In genomic region chr9:44178811-44179210, GRCm38 (mm10) we compare ENCODE assay signal across 20 mouse cellular contexts. TPM values are rescaled to one million over a fixed set of nuclear protein-coding genes. Genes with fewer than 3 reads are reported as not detected.
A peak's percentile ranks its signal among the peaks of the same experiment; 100 is the strongest.
DNase-seq lines count a peak whose midpoint lies in the region; ATAC-seq and TF ChIP-seq lines count a peak whose summit lies in the region.
"Had no signal": no experiment of that assay in that cellular context is flagged by ENCODE, and none has a peak within 500 bp of the region (broad histone marks: within the 10 kb centered on the region; RNA-seq: fewer than 3 reads in every experiment).

No protein-coding gene starts in this region.

- 98% methylated on average over 12 of the region's 12 CpGs for WGBS in heart, embryonic 12.5 days

- peak overlapping the region; percentile 46; the same call in 1 of the 2 replicates for H3K27ac ChIP-seq in heart, embryonic 12.5 days (ENCODE audit: poor library complexity, severe bottlenecking)
- H3K27ac ChIP-seq in ES-Bruce4 (ENCODE audit: insufficient read depth, low read length), result peak overlapping the region; percentile 74
- peak overlapping the region; percentile 69; the same call in 1 of the 2 replicates for H3K27ac ChIP-seq in ES-E14 (ENCODE audit: insufficient read depth, low read depth, low read length, poor library complexity, severe bottlenecking)
- H3K27ac ChIP-seq: embryonic facial prominence, embryonic 15.5 days; heart, embryonic 15.5 days; hindbrain, embryonic 14.5 days; hindbrain, postnatal 0 days had no signal

- no peaks in the 10 kb centered on the region for H3K27me3 ChIP-seq in heart, embryonic 12.5 days (replicated peaks)
- no peaks in the 10 kb centered on the region for H3K27me3 ChIP-seq in ES-Bruce4 (ENCODE audit: control insufficient read depth, insufficient read depth, low read length, poor library complexity, severe bottlenecking)
- H3K27me3 ChIP-seq: embryonic facial prominence, embryonic 15.5 days; heart, embryonic 15.5 days had no signal

- no peak overlapping the region for H3K9ac ChIP-seq in heart, embryonic 12.5 days
- H3K9ac ChIP-seq in ES-Bruce4 (ENCODE audit: low read depth, poor library complexity, severe bottlenecking) (peak overlapping the region; percentile 78), ES-E14 (ENCODE audit: insufficient read depth, low read depth, low read length, poor library complexity, severe bottlenecking) (0 out of 2 replicates have a peak overlapping the region, but pooled peaks have one; percentile 52)
- H3K9ac ChIP-seq: embryonic facial prominence, embryonic 15.5 days; forebrain, postnatal 0 days; heart, embryonic 15.5 days; hindbrain, embryonic 14.5 days had no signal

- H3K4me1 ChIP-seq in heart, embryonic 12.5 days (replicated peaks), result peaks cover 40% of the 10 kb centered on the region
- H3K4me1 ChIP-seq in ES-Bruce4 (ENCODE audit: control insufficient read depth, insufficient read depth, low read length), result no peaks in the 10 kb centered on the region
- no peaks in the 10 kb centered on the region for H3K4me1 ChIP-seq in ES-E14 (ENCODE audit: control insufficient read depth in 2 of 2, insufficient read depth in 2 of 2, low read length in 2 of 2, poor library complexity in 1 of 2)
- H3K4me1 ChIP-seq: embryonic facial prominence, embryonic 15.5 days had no signal

- TF ChIP-seq EP300 in ES-Bruce4 (IDR thresholded peaks at IDR 0.05; ENCODE audit: insufficient read depth, low read depth, low read length), result no peak

- TF ChIP-seq POLR2A in ES-Bruce4 (IDR thresholded peaks at IDR 0.05; ENCODE audit: insufficient read depth, low read length), result no peak

- DNase-seq in heart, postnatal 10 days, result no peak
- DNase-seq in ES-E14 (ENCODE audit: low read depth, low spot score), result no peak
- DNase-seq in testis, postnatal 14 days (ENCODE audit: low spot score), result peak; percentile 21
- no peak for DNase-seq in urinary bladder, adult 2 months (ENCODE audit: low spot score)
- DNase-seq in ovary, adult 18-20 months (ENCODE audit: low spot score), result no peak
- DNase-seq: adrenal gland, adult 2 months; cerebellum, adult 11-12 months; cerebellum, adult 8-10 months; forebrain, postnatal 0 days; gastrocnemius, postnatal 25 days had no signal

- no peak overlapping the region for H3K4me2 ChIP-seq in heart, embryonic 12.5 days
- H3K4me2 ChIP-seq: embryonic facial prominence, embryonic 15.5 days; heart, embryonic 11.5 days; heart, embryonic 15.5 days; hindbrain, embryonic 14.5 days had no signal

- H3K9me3 ChIP-seq in heart, embryonic 12.5 days (replicated peaks), result no peaks in the 10 kb centered on the region
- no peaks in the 10 kb centered on the region for H3K9me3 ChIP-seq in ES-Bruce4 (replicated peaks; ENCODE audit: control insufficient read depth, insufficient read depth, low read length, poor library complexity, severe bottlenecking)
- no peaks in the 10 kb centered on the region for H3K9me3 ChIP-seq in ES-E14 (ENCODE audit: control insufficient read depth, insufficient read depth, low read depth, low read length)
- H3K9me3 ChIP-seq: heart, embryonic 15.5 days had no signal

- TF ChIP-seq CTCF in ES-Bruce4 (IDR thresholded peaks at IDR 0.05; ENCODE audit: low read depth, low read length), result no peak

- in situ Hi-C loops in ES-E14 (cut with MboI; ENCODE audit: low sequenced_read_pairs in 2 of 2, unreplicated experiment in 2 of 2), result no loop called here

- intact Hi-C loops in heart, postnatal 10 days (cut with DNase I), result no loop called here

- H3K36me3 ChIP-seq in heart, embryonic 12.5 days, result peaks cover 19% of the 10 kb centered on the region
- H3K36me3 ChIP-seq in ES-Bruce4 (ENCODE audit: control insufficient read depth, insufficient read depth, low read length, poor library complexity, severe bottlenecking), result no peaks in the 10 kb centered on the region
- no peaks in the 10 kb centered on the region; the same call in 1 of the 2 replicates for H3K36me3 ChIP-seq in ES-E14 (ENCODE audit: control insufficient read depth, insufficient read depth, low read length, poor library complexity, severe bottlenecking)
- H3K36me3 ChIP-seq: heart, embryonic 15.5 days had no signal

- no peak overlapping the region for H3K4me3 ChIP-seq in heart, embryonic 12.5 days
- H3K4me3 ChIP-seq in ES-Bruce4 (ENCODE audit: low read depth, low read length) (peak overlapping the region; percentile 81), ES-E14 (ENCODE audit: insufficient read depth in 1 of 2, low read depth in 1 of 2, low read length in 2 of 2, poor library complexity in 1 of 2, severe bottlenecking in 1 of 2) (peak overlapping the region; percentile 17 to 55)
- H3K4me3 ChIP-seq: embryonic facial prominence, embryonic 15.5 days; heart, embryonic 15.5 days had no signal

- no peak for ATAC-seq in heart, embryonic 12.5 days (ENCODE audit: insufficient number of reproducible peaks, low FRiP score)
- ATAC-seq: CD4-positive, CD25-positive, alpha-beta regulatory T cell, adult 4 months; forebrain, embryonic 14.5 days; forebrain, postnatal 0 days; hindbrain, postnatal 0 days; intestine, embryonic 16.5 days had no signal

TF ChIP-seq in ES-E14, 5 proteins besides CTCF, POLR2A, EP300 and RAD21:
- TF ChIP-seq HCFC1 (IDR thresholded peaks at IDR 0.05; ENCODE audit: borderline replicate concordance, insufficient read depth, low read length) (no peak), ZNF384 (IDR thresholded peaks at IDR 0.05; ENCODE audit: low read depth, low read length) (no peak), MAFK (IDR thresholded peaks at IDR 0.05; ENCODE audit: insufficient read depth, low read depth, low read length) (no peak), ZC3H11A (IDR thresholded peaks at IDR 0.05; ENCODE audit: borderline replicate concordance, low read depth, low read length) (no peak), CHD2 (IDR thresholded peaks at IDR 0.05; ENCODE audit: low read depth, low read length) (no peak)

RNA-seq across cellular contexts. Expression of gene Mcam, which starts 44.5 kb away (rescaled TPM):
- 129 and 130 TPM in 2 replicates for polyA plus RNA-seq in heart, embryonic 12.5 days (2016; fragmentation: Nextera tagmentation; extraction: Ambion mirVana)
- 100 to 1,000 TPM; 147 to 156 TPM for total RNA-seq in heart, postnatal 10 days (2021)
- 57.6 and 58.0 TPM in 2 replicates for polyA plus RNA-seq in ES-Bruce4 (2011; ENCODE audit: insufficient read depth, insufficient read length, low read depth, missing spikeins)
- 53.1 and 108 TPM in 2 replicates for total RNA-seq in ES-E14 (2012; rRNA removed)
- 182 and 219 TPM in 2 replicates for polyA plus RNA-seq in urinary bladder, adult 2 months (2012; rRNA removed)

RNA-seq across cellular contexts. Expression of gene Cbl, which starts 55.0 kb away (rescaled TPM):
- 18.3 and 20.0 TPM in 2 replicates for polyA plus RNA-seq in heart, embryonic 12.5 days (2016; fragmentation: Nextera tagmentation; extraction: Ambion mirVana)
- 10 to 100 TPM; 30.9 to 31.3 TPM for total RNA-seq in heart, postnatal 10 days (2021)
- 58.8 and 62.0 TPM in 2 replicates for polyA plus RNA-seq in ES-Bruce4 (2011; ENCODE audit: insufficient read depth, insufficient read length, low read depth, missing spikeins)
- 17.3 and 20.0 TPM in 2 replicates for total RNA-seq in ES-E14 (2012; rRNA removed)
- polyA plus RNA-seq in urinary bladder, adult 2 months (2012; rRNA removed), result 14.9 and 16.0 TPM in 2 replicates
